Mouse (Mus musculus): ENCODE data around the gene Sobp. TPM values are rescaled to one million over a fixed set of nuclear protein-coding genes. Genes with fewer than 3 reads are reported as not detected.

The Sobp gene
- polyA plus RNA-seq, 1 experiment from 2014 or later, result 15.6 TPM

- Histone ChIP-seq H3K27me3 (no peaks in the 10 kb centered on the region), H3K27ac (peak overlapping the region; percentile 81), H3K36me3 (peaks cover 9% of the 10 kb centered on the region), H3K4me2 (replicated peaks) (peak overlapping the region; percentile 42), H3K4me1 (replicated peaks) (peaks cover 45% of the 10 kb centered on the region), H3K9me3 (no peaks in the 10 kb centered on the region), H3K4me3 (replicated peaks) (no peak overlapping the region), H3K9ac (replicated peaks) (no peak overlapping the region)
- 4% methylated on average over 12 of the region's 12 CpGs for WGBS
- ATAC-seq, result peak; percentile 87
Observed at GRCm38 (mm10) chr10:43155046-43155560, 19.2 kb downstream of the Sobp start.

GRCm38 (mm10) chr10:43152643-43153042, 21.7 kb downstream of the Sobp start:
- peaks cover 38% of the 10 kb centered on the region for H3K4me1 ChIP-seq (replicated peaks)
- H3K4me2 ChIP-seq (replicated peaks), result no peak overlapping the region
- peaks cover 19% of the 10 kb centered on the region for H3K36me3 ChIP-seq
- no peaks in the 10 kb centered on the region for H3K9me3 ChIP-seq
- ATAC-seq, result no peak
- H3K27ac ChIP-seq, result no peak overlapping the region
- 87% methylated on average over 8 of the region's 8 CpGs for WGBS
- no peak overlapping the region for H3K4me3 ChIP-seq (replicated peaks)
- no peak overlapping the region for H3K9ac ChIP-seq (replicated peaks)
- H3K27me3 ChIP-seq, result no peaks in the 10 kb centered on the region

- H3K9ac ChIP-seq (replicated peaks), result no peak overlapping the region
- no peak for ATAC-seq
- H3K4me2 ChIP-seq (replicated peaks), result no peak overlapping the region
- 89% methylated on average over 11 of the region's 11 CpGs for WGBS
- peaks cover 18% of the 10 kb centered on the region for H3K36me3 ChIP-seq
- H3K27ac ChIP-seq, result no peak overlapping the region
- no peak overlapping the region for H3K4me3 ChIP-seq (replicated peaks)
- peaks cover 10% of the 10 kb centered on the region for H3K4me1 ChIP-seq (replicated peaks)
- no peaks in the 10 kb centered on the region for H3K9me3 ChIP-seq
- H3K27me3 ChIP-seq, result no peaks in the 10 kb centered on the region
Observed at GRCm38 (mm10) chr10:43148456-43148855, 25.9 kb downstream of the Sobp start.

- Histone ChIP-seq H3K4me3 (replicated peaks) (no peak overlapping the region), H3K9ac (replicated peaks) (no peak overlapping the region), H3K27me3 (no peaks in the 10 kb centered on the region), H3K4me1 (replicated peaks) (no peaks in the 10 kb centered on the region), H3K4me2 (replicated peaks) (no peak overlapping the region), H3K36me3 (peaks cover 21% of the 10 kb centered on the region; the same call in 1 of the 2 replicates), H3K9me3 (no peaks in the 10 kb centered on the region), H3K27ac (no peak overlapping the region)
- ATAC-seq, result no peak
- WGBS, result 94% methylated on average over 9 of the region's 9 CpGs
Observed at GRCm38 (mm10) chr10:43143173-43143572, 31.2 kb downstream of the Sobp start.

GRCm38 (mm10) chr10:43134027-43134426, 40.3 kb downstream of the Sobp start:
- H3K4me1 ChIP-seq (replicated peaks), result peaks cover 4% of the 10 kb centered on the region
- H3K9ac ChIP-seq (replicated peaks), result no peak overlapping the region
- H3K27me3 ChIP-seq, result no peaks in the 10 kb centered on the region
- peaks cover 9% of the 10 kb centered on the region; the same call in 1 of the 2 replicates for H3K36me3 ChIP-seq
- H3K4me2 ChIP-seq (replicated peaks), result no peak overlapping the region
- WGBS, result 91% methylated on average over 11 of the region's 11 CpGs
- ATAC-seq, result no peak
- no peak overlapping the region for H3K27ac ChIP-seq
- no peak overlapping the region for H3K4me3 ChIP-seq (replicated peaks)
- 0 out of 2 replicates have a peak, but pooled peaks cover 3% of the 10 kb centered on the region for H3K9me3 ChIP-seq

GRCm38 (mm10) chr10:43128750-43129149, 45.6 kb downstream of the Sobp start:
- peaks cover 34% of the 10 kb centered on the region for H3K4me1 ChIP-seq (replicated peaks)
- no peaks in the 10 kb centered on the region for H3K27me3 ChIP-seq
- H3K27ac ChIP-seq, result no peak overlapping the region
- peaks cover 12% of the 10 kb centered on the region; the same call in 1 of the 2 replicates for H3K36me3 ChIP-seq
- 56% methylated on average over 3 of the region's 3 CpGs for WGBS
- no peak overlapping the region for H3K9ac ChIP-seq (replicated peaks)
- H3K9me3 ChIP-seq, result no peaks in the 10 kb centered on the region
- no peak for ATAC-seq
- no peak overlapping the region for H3K4me3 ChIP-seq (replicated peaks)
- H3K4me2 ChIP-seq (replicated peaks), result no peak overlapping the region

- H3K27ac ChIP-seq, result peak overlapping the region; percentile 30; the same call in 1 of the 2 replicates
- no peak overlapping the region for H3K4me2 ChIP-seq (replicated peaks)
- WGBS, result 72% methylated on average over 7 of the region's 7 CpGs
- H3K4me3 ChIP-seq (replicated peaks), result no peak overlapping the region
- no peak for ATAC-seq
- peaks cover 15% of the 10 kb centered on the region; the same call in 1 of the 2 replicates for H3K36me3 ChIP-seq
- no peaks in the 10 kb centered on the region for H3K9me3 ChIP-seq
- peaks cover 52% of the 10 kb centered on the region for H3K4me1 ChIP-seq (replicated peaks)
- H3K27me3 ChIP-seq, result no peaks in the 10 kb centered on the region
- H3K9ac ChIP-seq (replicated peaks), result no peak overlapping the region
Observed at GRCm38 (mm10) chr10:43124561-43124960, 49.8 kb downstream of the Sobp start.

GRCm38 (mm10) chr10:43124156-43124555, 50.2 kb downstream of the Sobp start:
- ATAC-seq, result no peak
- no peak overlapping the region for H3K9ac ChIP-seq (replicated peaks)
- H3K27ac ChIP-seq, result no peak overlapping the region
- H3K4me3 ChIP-seq (replicated peaks), result no peak overlapping the region
- WGBS, result 91% methylated on average over 4 of the region's 4 CpGs
- H3K4me2 ChIP-seq (replicated peaks), result no peak overlapping the region
- no peaks in the 10 kb centered on the region for H3K9me3 ChIP-seq
- no peaks in the 10 kb centered on the region for H3K27me3 ChIP-seq
- peaks cover 15% of the 10 kb centered on the region; the same call in 1 of the 2 replicates for H3K36me3 ChIP-seq
- peaks cover 53% of the 10 kb centered on the region for H3K4me1 ChIP-seq (replicated peaks)

GRCm38 (mm10) chr10:43123422-43123821, 50.9 kb downstream of the Sobp start:
- Histone ChIP-seq H3K4me1 (replicated peaks) (peaks cover 48% of the 10 kb centered on the region), H3K9ac (replicated peaks) (no peak overlapping the region), H3K4me3 (replicated peaks) (no peak overlapping the region), H3K36me3 (peaks cover 15% of the 10 kb centered on the region; the same call in 1 of the 2 replicates), H3K27me3 (no peaks in the 10 kb centered on the region), H3K4me2 (replicated peaks) (no peak overlapping the region), H3K9me3 (no peaks in the 10 kb centered on the region), H3K27ac (no peak overlapping the region)
- ATAC-seq, result no peak
- 90% methylated on average over 6 of the region's 6 CpGs for WGBS

- no peaks in the 10 kb centered on the region for H3K27me3 ChIP-seq
- 45% methylated on average over 8 of the region's 8 CpGs for WGBS
- no peak overlapping the region for H3K9ac ChIP-seq (replicated peaks)
- peaks cover 39% of the 10 kb centered on the region for H3K4me1 ChIP-seq (replicated peaks)
- no peaks in the 10 kb centered on the region for H3K9me3 ChIP-seq
- peak overlapping the region; percentile 41; the same call in 1 of the 2 replicates for H3K27ac ChIP-seq
- 0 out of 2 replicates have a peak, but pooled peaks cover 4% of the 10 kb centered on the region for H3K36me3 ChIP-seq
- H3K4me3 ChIP-seq (replicated peaks), result no peak overlapping the region
- H3K4me2 ChIP-seq (replicated peaks), result no peak overlapping the region
- ATAC-seq, result no peak
Observed at GRCm38 (mm10) chr10:43120688-43121450, 53.5 kb downstream of the Sobp start.

GRCm38 (mm10) chr10:43116083-43116927, 58.0 kb downstream of the Sobp start:
- no peaks in the 10 kb centered on the region for H3K9me3 ChIP-seq
- no peak overlapping the region for H3K4me2 ChIP-seq (replicated peaks)
- no peak overlapping the region for H3K9ac ChIP-seq (replicated peaks)
- H3K36me3 ChIP-seq, result no peaks in the 10 kb centered on the region
- H3K4me3 ChIP-seq (replicated peaks), result no peak overlapping the region
- 68% methylated on average over 3 of the region's 3 CpGs for WGBS
- ATAC-seq, result no peak
- no peaks in the 10 kb centered on the region for H3K27me3 ChIP-seq
- no peak overlapping the region for H3K27ac ChIP-seq
- H3K4me1 ChIP-seq (replicated peaks), result peaks cover 43% of the 10 kb centered on the region

GRCm38 (mm10) chr10:43112296-43112695, 62.0 kb downstream of the Sobp start:
- Histone ChIP-seq H3K4me3 (replicated peaks) (no peak overlapping the region), H3K27me3 (no peaks in the 10 kb centered on the region), H3K36me3 (no peaks in the 10 kb centered on the region), H3K9ac (replicated peaks) (no peak overlapping the region), H3K4me2 (replicated peaks) (no peak overlapping the region), H3K9me3 (no peaks in the 10 kb centered on the region), H3K4me1 (replicated peaks) (peaks cover 25% of the 10 kb centered on the region), H3K27ac (peak overlapping the region; percentile 51)
- 28% methylated on average over 7 of the region's 7 CpGs for WGBS
- ATAC-seq, result peak; percentile 73

Data from midbrain, embryonic 13.5 days (tissue).